Mouse (Mus musculus) testis, adult 2 months (tissue): ENCODE measurements at regions not wholly inside any gene's neighbourhood (a gene's known extent, or its start where the extent isn't known, plus 50 kb on each side); places are given as distances from the start of the nearest gene placed in this dataset.

Experiments
- H3K27ac ChIP-seq: fragments of 200-500 bp; 2 replicates; pipeline ENCODE4 v1.5.1; 2012; ENCODE audit warnings: low read depth, low read length; ENCODE audit not compliant: control insufficient read depth, insufficient read depth
- H3K27me3 ChIP-seq: fragments of 200-500 bp; 2 replicates; pipeline ENCODE4 v1.6.1; 2012; ENCODE audit warnings: mild to moderate bottlenecking, low read length, moderate library complexity; ENCODE audit not compliant: control insufficient read depth, insufficient read depth
- H3K36me3 ChIP-seq: fragments of 200-500 bp; 2 replicates; pipeline ENCODE4 v1.6.1; 2012; ENCODE audit warnings: mild to moderate bottlenecking, low read length; ENCODE audit not compliant: control insufficient read depth, insufficient read depth
- H3K4me1 ChIP-seq: fragments of 200-500 bp; 2 replicates; pipeline ENCODE4 v1.6.1; 2012; ENCODE audit warnings: low read length; ENCODE audit not compliant: control insufficient read depth, insufficient read depth
- H3K4me3 ChIP-seq: fragments of 200-500 bp; 2 replicates; pipeline ENCODE4 v1.5.1; 2012; ENCODE audit warnings: low read depth, mild to moderate bottlenecking, low read length, moderate library complexity, mixed read lengths; ENCODE audit not compliant: control insufficient read depth
- CTCF ChIP-seq: fragments of 200-500 bp; IDR thresholded peaks from 2 replicates; pipeline ENCODE4 v1.5.1; 2012; ENCODE audit warnings: low read depth, mild to moderate bottlenecking, inconsistent platforms, low read length, moderate library complexity; ENCODE audit not compliant: control insufficient read depth, insufficient read depth, insufficient replicate concordance
- POLR2A ChIP-seq: fragments of 200-500 bp; IDR thresholded peaks from 2 replicates; pipeline ENCODE4 v1.6.1; 2012; ENCODE audit warnings: low read depth, mild to moderate bottlenecking, inconsistent platforms, low read length, moderate library complexity; ENCODE audit not compliant: control insufficient read depth

DNA sequence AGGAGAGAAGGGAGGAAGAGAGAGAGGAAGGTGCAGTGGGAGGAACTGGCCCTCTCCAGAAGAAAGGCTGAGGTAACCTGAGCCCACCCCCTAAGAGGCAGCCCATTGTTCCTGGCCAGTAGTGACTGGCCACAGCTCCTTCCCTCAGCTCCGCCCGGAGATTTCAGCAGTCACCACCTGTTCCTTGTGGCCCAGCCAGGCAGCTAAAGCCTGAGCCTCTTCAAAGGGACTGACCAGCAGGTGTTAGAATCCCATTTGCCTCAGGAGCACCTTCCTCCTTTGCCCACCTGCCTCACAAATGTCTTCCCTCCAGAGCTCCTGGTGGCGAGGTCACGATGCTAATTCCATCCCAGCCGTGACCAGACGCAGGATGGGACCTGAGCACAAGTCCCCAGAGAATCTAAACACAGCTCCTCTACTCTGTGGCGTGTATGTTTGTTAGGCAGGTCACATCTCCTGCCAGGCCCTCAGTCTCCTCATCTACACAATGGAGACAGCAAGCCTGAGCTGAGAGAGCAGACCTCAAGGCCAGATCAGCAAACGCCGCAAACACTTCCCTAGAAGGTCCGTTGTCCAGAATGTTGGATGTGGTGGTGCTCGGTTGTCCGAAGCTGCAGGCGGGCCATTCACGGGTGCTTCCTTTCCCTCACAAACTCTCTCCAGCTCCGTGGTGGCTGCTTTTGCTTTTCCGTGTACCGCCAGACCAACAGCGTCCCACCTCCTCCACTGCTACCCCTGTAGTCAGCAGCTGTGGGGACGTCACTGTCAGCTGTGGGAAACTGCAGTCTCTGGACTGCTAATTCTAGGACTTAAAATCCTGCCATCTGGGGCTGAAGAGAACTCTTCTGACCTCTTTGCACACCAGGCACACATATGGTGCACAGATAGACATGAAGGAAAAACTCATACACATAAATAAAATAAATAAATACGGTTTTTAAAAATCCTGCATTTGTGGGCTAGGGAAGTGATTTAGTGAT, 145.8 kb upstream of the Rad23b start:
- no peak for TF ChIP-seq CTCF
- no peak for TF ChIP-seq POLR2A
- Histone ChIP-seq H3K27ac (no peak overlapping the region), H3K4me3 (no peak overlapping the region), H3K4me1 (no peaks in the 10 kb centered on the region), H3K36me3 (no peaks in the 10 kb centered on the region), H3K27me3 (no peaks in the 10 kb centered on the region)

DNA sequence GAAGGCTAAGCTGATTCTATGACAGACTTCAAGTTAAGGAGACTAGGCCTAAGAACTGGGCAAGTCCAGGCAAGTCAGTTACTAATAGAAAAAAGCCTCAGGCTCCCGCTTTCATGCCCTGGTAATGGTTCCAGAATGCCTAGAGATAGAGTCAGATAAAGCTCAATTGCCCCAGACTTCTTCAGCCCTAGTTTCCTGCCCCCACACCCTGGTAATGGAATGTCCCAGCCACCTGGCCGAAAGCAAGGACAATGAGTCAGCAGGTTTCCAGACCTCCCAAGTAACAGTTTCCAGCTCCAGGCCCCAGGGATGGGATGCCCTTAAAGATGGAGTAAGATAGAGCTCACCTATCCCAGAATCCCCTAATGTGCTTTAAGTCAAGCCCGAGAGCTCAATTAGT, 143.6 kb upstream of the Rad23b start:
- H3K4me1 ChIP-seq, result no peaks in the 10 kb centered on the region
- no peak overlapping the region for H3K27ac ChIP-seq
- H3K27me3 ChIP-seq, result no peaks in the 10 kb centered on the region

DNA sequence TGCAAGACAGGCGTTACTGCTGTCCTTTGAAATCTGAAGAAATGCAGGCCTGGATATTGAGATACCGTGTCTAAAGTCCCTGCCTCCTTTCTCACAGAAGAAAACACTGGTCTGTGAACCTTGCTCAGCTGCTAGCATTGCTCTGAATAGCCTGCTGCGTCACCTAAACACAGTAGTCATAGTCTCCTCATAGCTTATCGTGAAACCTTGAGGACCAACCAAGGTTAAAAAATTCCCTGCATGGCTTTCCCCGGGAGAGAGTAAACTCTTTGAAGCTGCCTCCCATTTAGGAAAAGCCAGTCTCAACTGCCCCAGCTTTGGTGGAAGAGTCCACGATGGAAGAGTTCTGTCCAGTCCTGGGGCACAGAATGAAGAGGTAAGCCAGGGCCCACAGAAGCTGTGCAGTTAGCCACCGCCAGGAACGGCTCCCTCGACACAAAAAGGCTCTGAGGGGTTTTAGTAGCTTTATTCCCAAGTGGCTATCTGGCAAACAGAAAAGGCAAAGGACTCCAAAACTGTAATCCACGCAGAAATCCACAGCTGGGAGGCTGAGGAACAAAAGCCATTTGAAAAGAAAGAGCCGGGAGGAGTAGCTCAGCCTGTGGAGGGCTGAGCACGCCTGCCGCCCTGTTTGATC, 142.0 kb upstream of the Rad23b start:
- Histone ChIP-seq H3K4me1 (no peaks in the 10 kb centered on the region), H3K4me3 (no peak overlapping the region), H3K36me3 (no peaks in the 10 kb centered on the region), H3K27ac (no peak overlapping the region), H3K27me3 (no peaks in the 10 kb centered on the region)
- no peak for TF ChIP-seq CTCF
- no peak for TF ChIP-seq POLR2A

More for the DNA sequence above, 143.6 kb upstream of the Rad23b start:
- H3K4me3 ChIP-seq, result no peak overlapping the region
- no peak for TF ChIP-seq CTCF
- no peak for TF ChIP-seq POLR2A
- no peaks in the 10 kb centered on the region for H3K36me3 ChIP-seq

DNA sequence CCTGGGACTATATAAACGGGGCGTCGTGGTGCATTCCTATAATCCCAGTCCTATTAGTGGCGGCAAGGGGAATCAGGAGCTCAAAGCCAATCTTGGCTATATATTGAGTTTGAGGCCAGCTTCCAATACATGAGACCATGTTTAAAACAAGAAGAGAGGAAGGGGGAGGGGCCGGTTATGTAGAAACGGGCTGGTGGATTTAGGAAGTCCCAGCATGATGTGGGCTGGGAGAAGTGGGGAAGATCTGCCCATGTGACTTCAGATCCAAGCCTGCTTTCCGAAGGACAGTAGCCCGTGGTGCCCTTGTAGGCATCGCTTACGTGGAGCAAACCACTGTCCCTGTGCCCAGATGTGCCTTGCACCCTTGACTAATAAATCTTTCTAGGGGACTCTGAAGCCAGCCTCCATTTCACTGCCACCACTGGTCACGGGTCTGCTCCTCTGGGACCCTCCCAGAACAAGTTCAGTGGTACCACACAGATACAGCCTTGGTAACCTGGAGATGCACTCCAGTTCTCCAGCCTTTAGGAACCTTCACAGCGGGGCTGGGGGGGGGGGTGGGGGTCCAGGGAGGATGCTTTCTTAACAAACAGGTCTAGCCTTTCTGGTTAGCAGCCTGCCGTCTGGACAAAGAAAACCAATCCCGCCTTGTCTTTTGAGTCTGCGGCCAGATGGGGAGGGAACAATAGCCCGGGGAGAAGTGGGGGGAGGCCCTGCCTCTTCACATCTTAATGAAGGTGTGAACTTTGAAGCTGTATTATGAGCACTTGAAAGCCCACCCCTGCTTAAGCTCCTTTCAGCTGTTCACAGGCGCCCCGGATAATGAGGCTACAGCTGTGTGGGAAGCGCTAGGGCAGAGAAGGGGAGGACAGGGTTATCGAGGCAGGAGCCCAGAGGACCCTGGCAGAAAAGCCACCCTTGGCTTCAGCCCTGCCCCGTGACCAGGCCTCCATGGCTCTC, 141.2 kb upstream of the Rad23b start:
- H3K27me3 ChIP-seq, result no peaks in the 10 kb centered on the region
- no peaks in the 10 kb centered on the region for H3K36me3 ChIP-seq
- H3K4me1 ChIP-seq, result no peaks in the 10 kb centered on the region
- no peak overlapping the region for H3K4me3 ChIP-seq
- H3K27ac ChIP-seq, result no peak overlapping the region
- TF ChIP-seq CTCF (no peak), POLR2A (no peak)

DNA sequence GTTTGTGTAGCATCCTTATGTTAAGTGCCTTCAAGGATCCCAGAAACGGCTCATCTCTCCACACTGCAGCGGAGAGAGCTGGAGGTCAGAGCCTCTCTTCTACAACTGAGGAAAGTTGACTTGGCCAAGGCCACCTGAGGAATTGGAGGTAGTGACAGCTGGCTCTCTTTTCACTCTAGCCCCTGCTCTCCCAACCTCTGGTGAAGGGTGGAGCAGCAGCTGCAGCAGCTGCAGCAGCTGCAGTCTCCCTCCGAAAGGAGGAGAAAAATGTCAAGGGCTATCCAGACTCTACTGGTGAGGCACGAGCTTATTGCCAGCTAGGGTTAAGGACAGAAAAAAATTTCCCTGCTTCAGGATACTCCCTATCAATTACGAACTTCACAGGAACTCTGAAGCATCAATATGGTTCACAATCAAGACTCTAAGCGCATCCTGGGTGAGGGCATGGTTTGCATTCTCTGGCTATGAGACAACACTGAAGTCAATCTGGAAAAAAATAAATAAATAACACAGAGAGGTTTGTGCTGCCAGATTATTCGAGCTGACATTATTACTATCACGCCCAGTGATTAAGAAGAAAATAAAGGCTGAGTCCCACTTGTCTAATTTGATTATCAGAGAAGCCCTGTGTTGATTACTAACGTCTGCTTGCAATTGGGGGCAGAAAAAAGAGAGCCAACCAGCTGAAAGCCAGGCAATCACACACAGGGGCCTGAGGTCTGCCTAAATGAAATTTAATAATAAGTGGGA, 134.2 kb upstream of the Rad23b start:
- Histone ChIP-seq H3K4me3 (no peak overlapping the region), H3K27me3 (no peaks in the 10 kb centered on the region), H3K36me3 (no peaks in the 10 kb centered on the region), H3K4me1 (no peaks in the 10 kb centered on the region), H3K27ac (no peak overlapping the region)
- no peak for TF ChIP-seq POLR2A
- TF ChIP-seq CTCF, result no peak

DNA sequence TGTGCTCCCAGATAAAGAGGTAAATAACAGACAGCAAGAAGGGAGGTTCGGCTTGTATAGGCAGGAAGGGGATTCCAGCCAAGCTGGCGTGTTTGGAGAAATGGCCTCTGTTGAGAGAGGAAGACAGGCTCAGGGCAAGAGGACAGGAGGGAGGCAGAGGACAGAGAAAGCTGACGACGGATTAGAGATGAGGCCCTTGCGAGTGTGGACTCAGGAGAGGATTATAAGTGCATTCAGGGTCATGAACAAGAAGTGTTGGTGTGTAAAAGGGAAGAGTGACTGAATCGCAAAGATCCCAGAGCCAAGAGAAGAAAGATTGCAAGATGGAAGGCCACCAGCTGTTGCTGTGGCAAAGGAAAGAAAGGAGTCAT, 133.7 kb upstream of the Rad23b start:
- no peak overlapping the region for H3K4me3 ChIP-seq
- H3K4me1 ChIP-seq, result no peaks in the 10 kb centered on the region
- no peak overlapping the region for H3K27ac ChIP-seq
- TF ChIP-seq POLR2A (no peak), CTCF (no peak)
- no peaks in the 10 kb centered on the region for H3K27me3 ChIP-seq
- no peaks in the 10 kb centered on the region for H3K36me3 ChIP-seq
